Mouse (Mus musculus) G1E (cell line): ENCODE results near the gene Il15. TPM values are rescaled to one million over a fixed set of nuclear protein-coding genes. Genes with fewer than 3 reads are reported as not detected.

Experiments
- ATAC-seq: 2 replicates; pipeline ENCODE4 v1.8.0; 2016; ENCODE audit warnings: mild to moderate bottlenecking; ENCODE audit not compliant: insufficient number of reproducible peaks, poor library complexity, low FRiP score, severe bottlenecking; ENCODE audit errors: extremely low read depth
- DNase-seq: peaks from one replicate; pipeline ENCODE4 v3.0.0; 2012; ENCODE audit warnings: low spot score
- H3K27me3 ChIP-seq: 2 replicates; pipeline ENCODE4 v1.6.1; 2012; ENCODE audit warnings: mild to moderate bottlenecking, low read length, inconsistent platforms; ENCODE audit not compliant: insufficient read depth
- H3K36me3 ChIP-seq: replicated peaks from 2 replicates; pipeline ENCODE3; 2012; ENCODE audit warnings: mild to moderate bottlenecking, inconsistent platforms
- H3K4me1 ChIP-seq: 2 replicates; pipeline ENCODE4 v1.6.1; 2012; ENCODE audit warnings: low read depth, low read length, inconsistent platforms, mixed read lengths; ENCODE audit not compliant: insufficient read depth
- H3K4me3 ChIP-seq: 2 replicates; pipeline ENCODE4 v1.5.1; 2012; ENCODE audit warnings: low read depth, mild to moderate bottlenecking, inconsistent platforms, low read length, moderate library complexity, mixed read lengths
- H3K9me3 ChIP-seq: replicated peaks from 2 replicates; pipeline ENCODE4 v1.6.1; 2012; ENCODE audit warnings: inconsistent platforms
- CTCF ChIP-seq: IDR thresholded peaks from 2 replicates; pipeline ENCODE4 v1.5.1; 2012; ENCODE audit warnings: low read depth, low read length, inconsistent platforms, mixed read lengths
- GATA1 ChIP-seq: IDR thresholded peaks from 2 replicates; pipeline ENCODE4 v1.6.1; 2012; ENCODE audit warnings: borderline replicate concordance, low read length, inconsistent platforms, mixed read lengths
- GATA2 ChIP-seq: IDR thresholded peaks from 2 replicates; pipeline ENCODE4 v1.6.1; 2012; ENCODE audit warnings: low read depth, low read length, inconsistent platforms, borderline replicate concordance
- POLR2AphosphoS5 ChIP-seq: IDR thresholded peaks from 2 replicates; pipeline ENCODE4 v1.6.1; 2012; ENCODE audit warnings: low read depth, low read length, inconsistent platforms; ENCODE audit not compliant: insufficient replicate concordance
- TAL1 ChIP-seq: conservative IDR thresholded peaks from 2 replicates; pipeline ENCODE4 v1.6.1; 2012; ENCODE audit warnings: low read depth, low read length, inconsistent platforms, mixed read lengths
- polyA plus RNA-seq: library from polyadenylated mRNA; stranded (reverse); fragments of >175 nt; gene quantifications from 2 replicates; pipeline ENCODE4 v1.2.3, GENCODE M21; 2012
- total RNA-seq, 2 experiments: library from RNA; stranded (forward) in 1 of 2; stranded (reverse) in 1 of 2; fragments of 200-1000 nt in 1 of 2; fragments of >200 nt in 1 of 2; fragmentation: Nextera tagmentation in 1 of 2; gene quantifications; 2 replicates each; pipeline ENCODE4 v1.2.3; 2014 to 2017

Il15 gene
- total and polyA plus RNA-seq, 3 experiments = 2.6 TPM; not detected in 2

GRCm38 (mm10) chr8:82317446-82317845, 85.6 kb downstream of the Il15 start:
- Histone ChIP-seq H3K4me1 (no peaks in the 10 kb centered on the region; the same call in 1 of the 2 replicates), H3K9me3 (no peaks in the 10 kb centered on the region), H3K27me3 (no peaks in the 10 kb centered on the region), H3K36me3 (no peaks in the 10 kb centered on the region), H3K4me3 (no peak overlapping the region)
- TF ChIP-seq GATA1 = no peak
- TF ChIP-seq CTCF = no peak
- TF ChIP-seq POLR2AphosphoS5 = no peak
- no peak for TF ChIP-seq TAL1
- no peak for TF ChIP-seq GATA2
- ATAC-seq (no peak), DNase-seq (no peak)

DNA sequence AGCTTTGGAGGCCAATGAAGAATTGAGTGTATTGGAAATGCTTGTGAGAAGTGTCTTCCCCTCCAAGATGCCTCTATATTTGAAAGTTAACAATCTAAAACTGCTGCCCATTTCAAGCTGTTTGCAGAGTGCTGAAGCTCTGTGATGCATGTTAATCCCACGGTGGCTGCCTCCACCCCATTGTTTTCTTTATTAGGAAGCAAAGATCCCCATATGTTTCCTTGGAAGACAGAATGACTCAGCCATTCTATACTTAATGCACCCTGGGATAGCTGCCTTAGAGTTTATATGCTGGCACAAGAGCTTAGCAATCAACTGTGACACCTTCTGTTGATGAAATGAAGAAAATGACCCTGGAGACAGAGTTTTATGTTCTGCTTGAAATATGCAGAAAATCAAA, 96.6 kb downstream of the Il15 start:
- Histone ChIP-seq H3K27me3 (no peaks in the 10 kb centered on the region), H3K4me3 (no peak overlapping the region), H3K36me3 (no peaks in the 10 kb centered on the region), H3K9me3 (no peaks in the 10 kb centered on the region), H3K4me1 (no peaks in the 10 kb centered on the region)
- DNase-seq = no peak
- TF ChIP-seq POLR2AphosphoS5 (no peak), CTCF (no peak), TAL1 (no peak), GATA2 (no peak), GATA1 (no peak)
- ATAC-seq = no peak

- no peaks in the 10 kb centered on the region for H3K4me1 ChIP-seq
- H3K4me3 ChIP-seq = no peak overlapping the region
- no peaks in the 10 kb centered on the region for H3K9me3 ChIP-seq
- H3K36me3 ChIP-seq = no peaks in the 10 kb centered on the region
- no peaks in the 10 kb centered on the region for H3K27me3 ChIP-seq
- ATAC-seq = no peak
- DNase-seq = no peak
- TF ChIP-seq GATA2 = no peak
- TF ChIP-seq POLR2AphosphoS5 = no peak
- TF ChIP-seq TAL1 = no peak
- TF ChIP-seq CTCF = no peak
- no peak for TF ChIP-seq GATA1
Observed at GRCm38 (mm10) chr8:82296256-82296655, 106.8 kb downstream of the Il15 start.

GRCm38 (mm10) chr8:82291659-82292058, 111.4 kb downstream of the Il15 start:
- no peaks in the 10 kb centered on the region for H3K27me3 ChIP-seq
- ATAC-seq (no peak), DNase-seq (no peak)
- no peaks in the 10 kb centered on the region for H3K9me3 ChIP-seq
- H3K4me1 ChIP-seq = no peaks in the 10 kb centered on the region
- TF ChIP-seq POLR2AphosphoS5 (no peak), GATA1 (no peak), GATA2 (no peak), CTCF (no peak), TAL1 (no peak)
- no peaks in the 10 kb centered on the region for H3K36me3 ChIP-seq
- H3K4me3 ChIP-seq = no peak overlapping the region

GRCm38 (mm10) chr8:82285866-82286265, 117.2 kb downstream of the Il15 start:
- Histone ChIP-seq H3K27me3 (no peaks in the 10 kb centered on the region), H3K4me3 (no peak overlapping the region), H3K36me3 (no peaks in the 10 kb centered on the region), H3K4me1 (no peaks in the 10 kb centered on the region), H3K9me3 (no peaks in the 10 kb centered on the region)
- DNase-seq (no peak), ATAC-seq (no peak)
- TF ChIP-seq CTCF (no peak), POLR2AphosphoS5 (no peak), GATA2 (no peak), TAL1 (no peak), GATA1 (no peak)

- Histone ChIP-seq H3K4me3 (no peak overlapping the region), H3K27me3 (no peaks in the 10 kb centered on the region), H3K9me3 (no peaks in the 10 kb centered on the region), H3K36me3 (no peaks in the 10 kb centered on the region), H3K4me1 (no peaks in the 10 kb centered on the region)
- ATAC-seq (no peak), DNase-seq (no peak)
- TF ChIP-seq POLR2AphosphoS5 (no peak), GATA2 (no peak), TAL1 (no peak), CTCF (no peak), GATA1 (no peak)
Observed at GRCm38 (mm10) chr8:82281995-82282394, 121.0 kb downstream of the Il15 start.
